Mouse (Mus musculus): ENCODE results near the gene Klf7. TPM values are rescaled to one million over a fixed set of nuclear protein-coding genes. Genes with fewer than 3 reads are reported as not detected.

Gene Klf7
- polyA plus RNA-seq, 1 experiment: 31.7 TPM

DNA sequence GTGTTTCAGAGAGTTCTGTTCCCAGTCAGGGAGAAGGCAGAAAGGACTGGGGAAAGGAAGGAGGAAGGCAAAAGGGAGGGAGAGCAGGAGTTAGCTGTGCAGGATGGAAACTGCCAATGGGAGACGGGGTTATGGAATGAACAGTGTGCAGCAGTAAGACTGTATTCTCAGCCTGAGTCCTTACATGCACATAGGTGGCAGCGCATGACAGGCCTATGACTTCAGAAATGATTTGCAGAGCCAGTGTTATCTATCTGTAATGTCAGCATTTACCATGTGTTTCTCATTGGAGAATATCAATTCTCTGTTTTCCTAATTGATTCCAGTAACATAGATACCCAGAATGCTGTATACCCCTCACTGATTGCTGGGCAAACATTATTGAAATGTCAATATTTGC, 123.9 kb downstream of the Klf7 start:
- H3K27ac ChIP-seq (ENCODE audit: control insufficient read depth, insufficient read depth, low read length): no peak overlapping the region
- H3K36me3 ChIP-seq (ENCODE audit: control insufficient read depth, insufficient read depth, low read length): no peaks in the 10 kb centered on the region
- no peaks in the 10 kb centered on the region for H3K27me3 ChIP-seq (ENCODE audit: control insufficient read depth, insufficient read depth, low read length)
- no peak overlapping the region for H3K4me3 ChIP-seq (ENCODE audit: control insufficient read depth, insufficient read depth, low read length)
- TF ChIP-seq CTCF (IDR thresholded peaks at IDR 0.05; ENCODE audit: borderline replicate concordance, control insufficient read depth, extremely low read depth, insufficient read depth, low read length, poor library complexity) (no peak), POLR2A (IDR thresholded peaks at IDR 0.05; ENCODE audit: control insufficient read depth, extremely low read depth, insufficient read depth, low read length, poor library complexity) (no peak)
- WGBS: 92% methylated on average over 2 of the region's 2 CpGs
- DNase-seq: peak; percentile 35
- H3K4me1 ChIP-seq (replicated peaks; ENCODE audit: control insufficient read depth, insufficient read depth, low read length): peaks cover 32% of the 10 kb centered on the region

DNA sequence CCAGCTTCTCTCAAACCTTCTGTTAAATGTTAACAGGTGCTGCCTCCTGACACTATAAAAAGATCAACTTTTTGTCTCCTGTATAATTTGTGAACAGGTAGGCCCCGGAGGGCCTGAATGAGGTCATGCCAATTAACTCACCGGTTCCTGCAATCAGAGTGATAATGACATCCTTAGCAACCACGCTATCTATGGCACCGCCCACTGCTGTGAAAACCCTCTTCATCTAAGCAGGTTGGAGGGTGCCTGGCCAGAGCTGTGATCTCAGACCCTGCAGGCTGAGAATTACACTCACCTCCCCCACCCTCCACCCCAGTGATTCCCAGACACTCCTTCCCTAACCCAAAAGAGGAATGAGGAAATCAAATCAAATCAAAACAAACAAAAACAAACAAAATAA, 126.3 kb downstream of the Klf7 start:
- no peak for DNase-seq
- 51% methylated on average over 4 of the region's 4 CpGs for WGBS
- no peaks in the 10 kb centered on the region for H3K27me3 ChIP-seq (ENCODE audit: control insufficient read depth, insufficient read depth, low read length)
- peaks cover 22% of the 10 kb centered on the region for H3K4me1 ChIP-seq (replicated peaks; ENCODE audit: control insufficient read depth, insufficient read depth, low read length)
- no peaks in the 10 kb centered on the region for H3K36me3 ChIP-seq (ENCODE audit: control insufficient read depth, insufficient read depth, low read length)
- H3K27ac ChIP-seq (ENCODE audit: control insufficient read depth, insufficient read depth, low read length): no peak overlapping the region
- no peak overlapping the region for H3K4me3 ChIP-seq (ENCODE audit: control insufficient read depth, insufficient read depth, low read length)
- no peak for TF ChIP-seq CTCF (IDR thresholded peaks at IDR 0.05; ENCODE audit: borderline replicate concordance, control insufficient read depth, extremely low read depth, insufficient read depth, low read length, poor library complexity)
- no peak for TF ChIP-seq POLR2A (IDR thresholded peaks at IDR 0.05; ENCODE audit: control insufficient read depth, extremely low read depth, insufficient read depth, low read length, poor library complexity)

GRCm38 (mm10) chr1:63995137-63995492, 127.0 kb downstream of the Klf7 start:
- H3K36me3 ChIP-seq (ENCODE audit: control insufficient read depth, insufficient read depth, low read length): no peaks in the 10 kb centered on the region
- H3K4me1 ChIP-seq (replicated peaks; ENCODE audit: control insufficient read depth, insufficient read depth, low read length): peaks cover 18% of the 10 kb centered on the region
- no peak for DNase-seq
- H3K27me3 ChIP-seq (ENCODE audit: control insufficient read depth, insufficient read depth, low read length): no peaks in the 10 kb centered on the region
- no peak for TF ChIP-seq CTCF (IDR thresholded peaks at IDR 0.05; ENCODE audit: borderline replicate concordance, control insufficient read depth, extremely low read depth, insufficient read depth, low read length, poor library complexity)
- no peak for TF ChIP-seq POLR2A (IDR thresholded peaks at IDR 0.05; ENCODE audit: control insufficient read depth, extremely low read depth, insufficient read depth, low read length, poor library complexity)
- WGBS: 28% methylated on average over 5 of the region's 5 CpGs
- H3K27ac ChIP-seq (ENCODE audit: control insufficient read depth, insufficient read depth, low read length): no peak overlapping the region
- H3K4me3 ChIP-seq (ENCODE audit: control insufficient read depth, insufficient read depth, low read length): no peak overlapping the region

GRCm38 (mm10) chr1:63994248-63995136, 127.6 kb downstream of the Klf7 start:
- TF ChIP-seq CTCF (IDR thresholded peaks at IDR 0.05; ENCODE audit: borderline replicate concordance, control insufficient read depth, extremely low read depth, insufficient read depth, low read length, poor library complexity): no peak
- TF ChIP-seq POLR2A (IDR thresholded peaks at IDR 0.05; ENCODE audit: control insufficient read depth, extremely low read depth, insufficient read depth, low read length, poor library complexity): no peak
- Histone ChIP-seq H3K4me3 (ENCODE audit: control insufficient read depth, insufficient read depth, low read length) (no peak overlapping the region), H3K27me3 (ENCODE audit: control insufficient read depth, insufficient read depth, low read length) (no peaks in the 10 kb centered on the region), H3K36me3 (ENCODE audit: control insufficient read depth, insufficient read depth, low read length) (no peaks in the 10 kb centered on the region), H3K4me1 (replicated peaks; ENCODE audit: control insufficient read depth, insufficient read depth, low read length) (peaks cover 13% of the 10 kb centered on the region), H3K27ac (ENCODE audit: control insufficient read depth, insufficient read depth, low read length) (no peak overlapping the region)
- 65% methylated on average over 19 of the region's 19 CpGs for WGBS
- DNase-seq: no peak

- Histone ChIP-seq H3K4me1 (replicated peaks; ENCODE audit: control insufficient read depth, insufficient read depth, low read length) (peaks cover 9% of the 10 kb centered on the region), H3K36me3 (ENCODE audit: control insufficient read depth, insufficient read depth, low read length) (no peaks in the 10 kb centered on the region), H3K27ac (ENCODE audit: control insufficient read depth, insufficient read depth, low read length) (no peak overlapping the region), H3K27me3 (ENCODE audit: control insufficient read depth, insufficient read depth, low read length) (no peaks in the 10 kb centered on the region), H3K4me3 (ENCODE audit: control insufficient read depth, insufficient read depth, low read length) (no peak overlapping the region)
- no peak for DNase-seq
- TF ChIP-seq POLR2A (IDR thresholded peaks at IDR 0.05; ENCODE audit: control insufficient read depth, extremely low read depth, insufficient read depth, low read length, poor library complexity) (no peak), CTCF (IDR thresholded peaks at IDR 0.05; ENCODE audit: borderline replicate concordance, control insufficient read depth, extremely low read depth, insufficient read depth, low read length, poor library complexity) (no peak)
- WGBS: 51% methylated on average over 5 of the region's 5 CpGs
Observed at GRCm38 (mm10) chr1:63992506-63992905, 129.6 kb downstream of the Klf7 start.

- no peak for DNase-seq
- H3K4me1 ChIP-seq (replicated peaks; ENCODE audit: control insufficient read depth, insufficient read depth, low read length): peaks cover 4% of the 10 kb centered on the region
- 96% methylated on average over 6 of the region's 6 CpGs for WGBS
- H3K27ac ChIP-seq (ENCODE audit: control insufficient read depth, insufficient read depth, low read length): no peak overlapping the region
- TF ChIP-seq POLR2A (IDR thresholded peaks at IDR 0.05; ENCODE audit: control insufficient read depth, extremely low read depth, insufficient read depth, low read length, poor library complexity) (no peak), CTCF (IDR thresholded peaks at IDR 0.05; ENCODE audit: borderline replicate concordance, control insufficient read depth, extremely low read depth, insufficient read depth, low read length, poor library complexity) (no peak)
- H3K36me3 ChIP-seq (ENCODE audit: control insufficient read depth, insufficient read depth, low read length): no peaks in the 10 kb centered on the region
- no peak overlapping the region for H3K4me3 ChIP-seq (ENCODE audit: control insufficient read depth, insufficient read depth, low read length)
- H3K27me3 ChIP-seq (ENCODE audit: control insufficient read depth, insufficient read depth, low read length): no peaks in the 10 kb centered on the region
Observed at GRCm38 (mm10) chr1:63990416-63990815, 131.7 kb downstream of the Klf7 start.

Measured in thymus, adult 2 months (tissue).